Mouse (Mus musculus): Measurements from ENCODE around the gene Psmf1. TPM values are rescaled to one million over a fixed set of nuclear protein-coding genes. Genes with fewer than 3 reads are reported as not detected.

The Psmf1 gene
- polyA plus RNA-seq, 1 experiment from 2014 or later = 47.2 TPM

DNA sequence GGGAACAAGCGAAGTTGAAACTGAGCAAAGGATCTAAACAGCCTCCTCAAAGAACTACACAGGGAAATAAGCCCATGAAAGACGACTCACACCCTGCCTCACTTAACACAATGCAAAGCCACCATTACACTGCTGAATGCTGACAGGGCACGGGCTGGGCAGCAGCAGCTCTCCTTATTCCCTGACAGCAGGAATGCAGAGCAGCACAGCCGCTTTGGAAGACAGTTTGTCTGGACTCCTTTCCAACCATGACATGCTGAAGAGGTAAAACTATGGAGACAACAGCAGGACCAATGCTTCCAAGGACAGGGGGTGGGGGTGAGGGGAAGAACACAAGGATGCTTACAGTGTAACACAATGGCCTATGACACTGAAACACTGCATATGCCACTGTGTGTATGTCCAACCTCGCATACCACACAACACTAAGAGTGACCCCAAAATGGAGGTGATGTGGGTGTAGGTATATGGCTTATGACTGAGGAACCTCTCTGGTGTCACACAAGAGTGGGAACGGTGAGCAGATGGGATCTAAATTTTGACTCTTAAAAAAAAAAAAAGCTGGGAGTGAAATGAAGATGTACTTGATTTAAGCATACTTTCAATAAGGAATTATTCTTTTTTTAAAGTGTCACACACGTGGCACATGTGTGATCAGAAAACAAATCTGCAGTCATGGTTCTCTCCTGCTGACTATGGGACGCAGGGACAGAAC, 10.7 kb downstream of the Psmf1 start:
- Histone ChIP-seq H3K4me1 (replicated peaks) (no peaks in the 10 kb centered on the region), H3K9me3 (no peaks in the 10 kb centered on the region), H3K4me2 (no peak overlapping the region), H3K9ac (replicated peaks) (no peak overlapping the region), H3K36me3 (peaks cover 56% of the 10 kb centered on the region), H3K4me3 (replicated peaks) (no peak overlapping the region), H3K27me3 (no peaks in the 10 kb centered on the region), H3K27ac (no peak overlapping the region)
- WGBS = 85% methylated on average over 8 of the region's 8 CpGs
- no peak for ATAC-seq (ENCODE audit: insufficient number of reproducible peaks, insufficient read depth, low FRiP score, low TSS enrichment, low read depth)

DNA sequence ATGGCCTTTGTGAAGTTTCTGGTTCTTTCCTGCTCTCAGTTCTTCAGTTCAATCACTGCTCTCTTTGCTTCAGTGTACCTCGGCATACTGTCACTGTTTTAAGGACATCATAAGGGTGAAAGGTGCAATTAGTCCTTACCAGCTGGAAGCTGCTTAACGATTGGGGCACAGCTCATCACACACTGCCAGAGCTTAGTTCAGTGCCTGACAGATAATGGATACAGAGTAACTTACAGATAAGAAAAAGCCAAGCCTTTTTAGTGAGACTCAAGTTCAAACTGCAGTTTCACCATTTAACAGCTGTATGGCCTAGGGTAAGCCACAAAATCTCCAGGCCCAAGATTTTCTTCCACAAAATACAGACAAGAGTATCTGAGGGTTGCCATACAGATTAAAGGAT, 19.9 kb downstream of the Psmf1 start:
- no peaks in the 10 kb centered on the region for H3K4me1 ChIP-seq (replicated peaks)
- 90% methylated on average over 2 of the region's 2 CpGs for WGBS
- no peak overlapping the region for H3K27ac ChIP-seq
- no peak overlapping the region for H3K4me3 ChIP-seq (replicated peaks)
- H3K27me3 ChIP-seq = no peaks in the 10 kb centered on the region
- no peak overlapping the region for H3K9ac ChIP-seq (replicated peaks)
- ATAC-seq (ENCODE audit: insufficient number of reproducible peaks, insufficient read depth, low FRiP score, low TSS enrichment, low read depth) = no peak
- H3K4me2 ChIP-seq = no peak overlapping the region
- peaks cover 88% of the 10 kb centered on the region for H3K36me3 ChIP-seq
- H3K9me3 ChIP-seq = peaks cover 5% of the 10 kb centered on the region; the same call in 1 of the 2 replicates

DNA sequence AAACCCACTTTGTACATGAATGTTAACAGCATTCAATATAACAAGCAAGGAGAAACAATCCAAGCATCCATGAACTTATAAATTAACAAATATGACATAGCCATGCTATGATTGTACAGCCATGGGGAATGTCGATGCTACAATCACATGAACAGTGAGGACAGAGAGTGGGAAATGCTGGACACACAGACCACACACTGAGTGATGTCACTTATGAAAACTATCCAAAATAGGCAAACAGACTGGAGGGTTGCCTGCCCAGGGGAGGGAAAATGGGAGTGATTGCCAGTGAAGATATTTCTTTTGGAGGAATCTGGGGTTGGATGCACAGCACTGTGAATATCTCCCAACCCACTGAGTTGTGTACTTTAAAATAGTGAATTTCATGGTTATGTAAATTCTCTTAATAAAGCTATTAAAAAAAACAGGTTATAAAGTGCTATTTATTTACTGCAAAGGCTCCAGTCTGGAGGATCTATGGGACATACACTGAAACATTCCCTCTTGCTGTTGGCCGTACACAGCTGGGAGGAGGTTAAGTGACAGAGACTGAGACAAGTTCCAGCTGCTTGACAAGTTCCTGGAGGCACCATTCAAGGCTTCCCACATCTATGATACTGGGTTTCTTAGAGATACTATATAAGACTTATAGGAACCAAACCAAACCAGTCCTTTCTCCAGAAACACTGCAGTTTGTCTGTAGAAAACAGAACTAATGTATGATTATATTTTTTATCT, 27.5 kb downstream of the Psmf1 start:
- Histone ChIP-seq H3K4me3 (replicated peaks) (no peak overlapping the region), H3K27ac (no peak overlapping the region), H3K27me3 (no peaks in the 10 kb centered on the region), H3K9ac (replicated peaks) (no peak overlapping the region), H3K4me2 (no peak overlapping the region), H3K9me3 (no peaks in the 10 kb centered on the region), H3K36me3 (peaks cover 68% of the 10 kb centered on the region), H3K4me1 (replicated peaks) (no peaks in the 10 kb centered on the region)
- ATAC-seq (ENCODE audit: insufficient number of reproducible peaks, insufficient read depth, low FRiP score, low TSS enrichment, low read depth) = no peak
- 88% methylated on average over 2 of the region's 2 CpGs for WGBS

DNA sequence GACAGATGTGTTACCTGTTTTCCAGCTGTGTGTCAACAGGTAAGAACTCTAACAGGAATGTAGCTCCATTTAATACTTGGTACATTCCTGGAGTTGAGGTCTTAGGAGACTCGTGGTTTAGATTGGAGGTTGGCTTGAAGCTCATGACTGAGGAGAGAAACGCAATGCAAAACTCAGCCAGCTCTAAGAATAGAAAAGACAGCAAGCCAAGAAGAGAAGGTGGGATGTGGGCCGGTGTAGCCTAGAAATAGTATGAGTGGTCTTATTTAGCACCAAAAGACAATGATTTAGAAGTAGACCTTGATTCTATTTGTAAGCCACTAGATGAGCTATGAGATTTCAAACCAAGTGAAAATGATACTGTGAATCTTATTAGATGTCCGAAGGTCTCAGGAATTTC, 28.5 kb downstream of the Psmf1 start:
- peaks cover 58% of the 10 kb centered on the region for H3K36me3 ChIP-seq
- H3K27ac ChIP-seq = no peak overlapping the region
- H3K4me1 ChIP-seq (replicated peaks) = no peaks in the 10 kb centered on the region
- no peaks in the 10 kb centered on the region for H3K27me3 ChIP-seq
- no peak for ATAC-seq (ENCODE audit: insufficient number of reproducible peaks, insufficient read depth, low FRiP score, low TSS enrichment, low read depth)
- H3K4me2 ChIP-seq = no peak overlapping the region
- H3K4me3 ChIP-seq (replicated peaks) = no peak overlapping the region
- no peaks in the 10 kb centered on the region for H3K9me3 ChIP-seq
- H3K9ac ChIP-seq (replicated peaks) = no peak overlapping the region
- WGBS = 92% methylated on average over 4 of the region's 4 CpGs

DNA sequence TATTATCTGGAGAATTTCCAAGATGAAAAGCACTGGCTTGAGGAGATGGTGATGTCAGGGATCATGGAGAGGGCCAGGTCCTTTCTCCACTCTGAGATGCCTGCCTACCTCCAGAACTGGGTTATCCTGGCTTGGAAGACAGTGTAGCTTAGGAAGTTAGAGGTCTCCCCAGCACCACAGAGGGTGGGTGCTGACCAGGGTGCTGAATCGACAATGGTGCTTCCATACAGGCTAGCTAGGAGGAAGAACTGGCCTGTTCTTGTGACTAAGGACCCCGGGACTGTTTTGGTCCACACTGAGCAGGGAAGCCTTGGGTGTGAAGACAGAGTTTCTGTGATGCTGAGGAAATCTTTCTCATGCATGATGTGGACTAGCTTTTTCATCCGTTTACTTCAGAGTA, 31.3 kb downstream of the Psmf1 start:
- no peaks in the 10 kb centered on the region for H3K27me3 ChIP-seq
- H3K4me2 ChIP-seq = no peak overlapping the region
- no peak overlapping the region for H3K27ac ChIP-seq
- no peaks in the 10 kb centered on the region for H3K4me1 ChIP-seq (replicated peaks)
- no peak overlapping the region for H3K4me3 ChIP-seq (replicated peaks)
- WGBS = 25% methylated on average over 3 of the region's 3 CpGs
- peaks cover 30% of the 10 kb centered on the region for H3K36me3 ChIP-seq
- no peak overlapping the region for H3K9ac ChIP-seq (replicated peaks)
- H3K9me3 ChIP-seq = no peaks in the 10 kb centered on the region
- ATAC-seq (ENCODE audit: insufficient number of reproducible peaks, insufficient read depth, low FRiP score, low TSS enrichment, low read depth) = no peak

DNA sequence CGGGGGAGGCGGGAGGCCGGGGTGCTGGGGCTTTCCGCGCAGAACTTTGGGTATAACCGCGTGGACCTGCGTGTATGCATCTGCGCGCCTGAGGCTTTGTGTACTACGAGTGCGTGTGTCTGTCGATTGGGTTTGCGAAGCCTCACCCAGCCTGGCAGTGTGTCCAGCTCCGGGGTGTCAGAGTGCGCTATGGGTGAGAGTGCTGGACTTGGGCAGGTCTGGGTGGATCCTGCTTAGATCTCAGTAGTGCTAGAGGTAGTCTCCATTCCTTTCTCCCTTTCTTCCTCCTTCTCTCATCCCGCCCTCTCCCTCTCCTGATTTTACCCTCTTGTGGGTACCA, 41.2 kb downstream of the Psmf1 start:
- WGBS = 3% methylated on average over 17 of the region's 17 CpGs
- H3K9ac ChIP-seq (replicated peaks) = peak overlapping the region; percentile 81
- H3K4me3 ChIP-seq (replicated peaks) = peak overlapping the region; percentile 72
- peaks cover 5% of the 10 kb centered on the region; the same call in 1 of the 2 replicates for H3K4me1 ChIP-seq (replicated peaks)
- peak overlapping the region; percentile 99 for H3K4me2 ChIP-seq
- no peaks in the 10 kb centered on the region for H3K9me3 ChIP-seq
- no peak overlapping the region for H3K27ac ChIP-seq
- peak; percentile 49; the same call in 1 of the 2 replicates for ATAC-seq (ENCODE audit: insufficient number of reproducible peaks, insufficient read depth, low FRiP score, low TSS enrichment, low read depth)
- H3K36me3 ChIP-seq = no peaks in the 10 kb centered on the region
- peaks cover 62% of the 10 kb centered on the region for H3K27me3 ChIP-seq

DNA sequence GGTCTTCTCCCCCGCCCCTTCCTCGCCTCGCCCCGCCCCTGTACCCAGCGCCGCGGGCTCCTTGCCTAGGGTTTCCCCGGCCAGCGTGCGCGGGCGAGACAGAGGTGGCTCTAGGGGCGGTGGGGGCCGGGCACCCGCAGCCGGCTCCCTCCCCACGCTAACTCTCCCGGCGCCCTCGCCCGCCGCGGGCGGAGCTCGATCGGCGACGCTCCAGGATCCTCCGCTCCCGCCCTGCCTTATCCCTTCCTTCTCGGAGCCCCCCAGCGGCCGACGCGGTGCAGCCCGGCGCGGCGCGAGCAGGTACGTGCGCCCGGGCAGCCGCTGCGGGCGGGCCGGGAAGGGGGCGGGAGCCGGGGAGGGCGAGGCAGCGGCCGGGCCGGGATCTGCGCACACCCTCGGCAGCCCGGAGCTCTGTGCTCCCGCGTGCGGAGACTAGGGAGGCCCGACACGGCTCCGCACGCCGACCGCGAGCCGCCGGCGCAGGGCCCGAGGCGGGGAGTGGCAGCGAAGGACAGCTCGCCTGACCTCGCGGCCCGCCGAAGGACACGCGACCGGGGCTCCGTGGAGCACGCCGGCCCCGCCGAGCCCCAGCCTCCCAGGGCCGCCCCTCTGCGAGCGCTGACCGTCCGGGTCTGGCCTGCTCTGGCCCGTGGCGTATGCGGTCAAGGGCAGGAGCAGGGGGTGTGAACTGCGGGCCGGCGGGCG, 41.7 kb downstream of the Psmf1 start:
- H3K4me2 ChIP-seq = peak overlapping the region; percentile 99
- peak; percentile 79 for ATAC-seq (ENCODE audit: insufficient number of reproducible peaks, insufficient read depth, low FRiP score, low TSS enrichment, low read depth)
- peak overlapping the region; percentile 72 for H3K4me3 ChIP-seq (replicated peaks)
- H3K27me3 ChIP-seq = peaks cover 62% of the 10 kb centered on the region
- peak overlapping the region; percentile 81 for H3K9ac ChIP-seq (replicated peaks)
- peaks cover 5% of the 10 kb centered on the region; the same call in 1 of the 2 replicates for H3K4me1 ChIP-seq (replicated peaks)
- H3K36me3 ChIP-seq = no peaks in the 10 kb centered on the region
- no peaks in the 10 kb centered on the region for H3K9me3 ChIP-seq
- H3K27ac ChIP-seq = no peak overlapping the region
- under 1% methylated on average over 76 of the region's 97 CpGs for WGBS

DNA sequence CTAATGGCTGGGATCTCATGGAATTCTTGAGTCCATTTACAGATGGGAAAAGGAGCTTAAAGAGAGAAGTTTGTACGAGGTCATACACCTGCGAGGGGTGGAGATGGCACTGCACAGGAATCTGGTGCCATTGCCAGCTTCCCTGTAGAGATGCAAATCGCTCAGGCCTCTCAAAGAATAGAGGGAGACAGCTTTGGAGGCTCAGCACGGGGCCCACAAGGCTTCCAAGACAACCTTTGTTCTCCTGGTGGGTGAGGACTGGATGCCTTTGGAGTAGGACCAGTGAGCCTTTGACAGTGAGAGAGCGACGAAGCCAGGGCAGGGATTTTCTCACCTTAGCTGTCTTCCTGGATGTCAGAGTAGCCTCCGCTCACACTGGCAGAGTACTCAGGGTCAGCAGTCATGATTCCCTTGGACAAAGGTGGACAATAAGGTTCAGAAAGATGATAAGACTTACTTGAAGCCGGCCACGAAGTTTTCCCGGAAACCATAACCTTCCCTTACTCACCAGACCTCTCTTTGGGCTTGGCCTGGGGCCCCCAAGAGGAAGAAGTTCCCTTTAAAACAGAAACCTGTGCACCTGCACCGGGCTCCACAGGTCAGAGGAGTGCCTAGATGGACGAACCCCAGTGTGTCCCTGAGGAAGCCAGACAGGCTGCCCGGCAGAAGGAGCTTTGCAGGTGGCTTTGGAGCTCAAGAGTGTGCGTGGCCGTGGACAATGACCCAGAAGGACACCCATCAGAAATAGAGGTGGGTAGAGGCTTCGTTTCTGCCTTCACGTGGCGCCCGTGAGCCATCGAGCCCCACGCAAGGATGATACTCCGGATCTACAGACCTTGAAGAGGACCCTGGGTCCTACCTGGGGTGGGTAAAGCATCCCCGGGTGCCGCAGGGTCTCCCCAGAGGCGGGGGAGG, 42.5 kb downstream of the Psmf1 start, which contains the start of gene Tmem74b:
Gene Tmem74b, plus strand, starts transcription at position 778 of the 915 bp plus-strand sequence.
- Histone ChIP-seq H3K9ac (replicated peaks) (peak within 1 kb of the TSS; percentile 81), H3K4me2 (peak within 1 kb of the TSS; percentile 99), H3K9me3 (no peaks in the 10 kb centered on the region), H3K4me3 (replicated peaks) (peak within 1 kb of the TSS; percentile 72), H3K36me3 (no peaks in the 10 kb centered on the region), H3K27me3 (peaks cover 62% of the 10 kb centered on the region), H3K27ac (no peak within 1 kb of the TSS), H3K4me1 (replicated peaks) (peaks cover 5% of the 10 kb centered on the region; the same call in 1 of the 2 replicates)
- WGBS = 4% methylated on average over 25 of the region's 25 CpGs
- no peak; the same call in 1 of the 2 replicates for ATAC-seq (ENCODE audit: insufficient number of reproducible peaks, insufficient read depth, low FRiP score, low TSS enrichment, low read depth)

DNA sequence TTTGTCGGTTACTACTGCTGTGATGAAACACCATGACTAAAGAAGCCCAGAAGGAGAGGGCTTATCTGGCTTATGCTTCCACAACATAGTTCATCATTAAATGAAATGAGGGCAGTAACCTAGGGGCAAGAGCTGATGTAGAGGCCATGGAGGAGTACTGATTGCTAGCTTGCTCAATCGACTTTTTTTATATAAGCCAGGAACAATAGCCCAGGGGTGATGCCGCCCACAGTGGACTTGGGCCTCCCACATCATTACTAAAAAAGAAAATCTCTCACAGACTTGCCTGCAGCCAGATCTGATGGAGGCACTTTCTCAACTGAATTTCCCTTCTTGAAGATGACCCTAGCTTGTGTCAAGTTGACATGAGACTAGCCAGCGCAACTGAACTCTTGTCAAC, 61.0 kb downstream of the Psmf1 start:
- no peaks in the 10 kb centered on the region for H3K4me1 ChIP-seq (replicated peaks)
- H3K9ac ChIP-seq (replicated peaks) = no peak overlapping the region
- H3K36me3 ChIP-seq = no peaks in the 10 kb centered on the region
- no peaks in the 10 kb centered on the region for H3K9me3 ChIP-seq
- no peak overlapping the region for H3K4me2 ChIP-seq
- 88% methylated on average over 4 of the region's 4 CpGs for WGBS
- peaks cover 3% of the 10 kb centered on the region; the same call in 1 of the 2 replicates for H3K27me3 ChIP-seq
- H3K27ac ChIP-seq = no peak overlapping the region
- ATAC-seq (ENCODE audit: insufficient number of reproducible peaks, insufficient read depth, low FRiP score, low TSS enrichment, low read depth) = no peak
- H3K4me3 ChIP-seq (replicated peaks) = no peak overlapping the region

DNA sequence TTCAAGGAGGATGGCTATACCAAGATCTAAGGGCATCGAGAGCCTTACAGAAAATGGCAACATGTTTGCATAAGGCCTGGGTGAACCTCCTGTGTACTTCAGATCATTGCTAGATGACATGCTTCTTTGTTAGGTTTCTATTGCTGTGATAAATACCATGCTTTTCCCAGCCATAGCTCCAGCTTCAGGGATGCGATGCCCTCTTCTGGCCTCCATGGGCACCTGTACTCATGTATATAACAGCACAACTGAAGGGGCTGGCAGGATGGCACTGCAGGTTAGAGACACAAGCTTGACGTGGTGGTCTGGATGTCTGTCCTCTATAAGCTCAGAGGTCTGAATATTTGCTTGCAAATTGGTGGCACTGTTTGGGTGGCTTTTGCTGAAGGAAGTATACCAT, 61.6 kb downstream of the Psmf1 start:
- Histone ChIP-seq H3K27me3 (peaks cover 3% of the 10 kb centered on the region; the same call in 1 of the 2 replicates), H3K4me1 (replicated peaks) (no peaks in the 10 kb centered on the region), H3K9me3 (no peaks in the 10 kb centered on the region), H3K4me2 (no peak overlapping the region), H3K36me3 (no peaks in the 10 kb centered on the region), H3K27ac (no peak overlapping the region), H3K4me3 (replicated peaks) (no peak overlapping the region), H3K9ac (replicated peaks) (no peak overlapping the region)
- no peak for ATAC-seq (ENCODE audit: insufficient number of reproducible peaks, insufficient read depth, low FRiP score, low TSS enrichment, low read depth)
- 55% methylated on average over 3 of the region's 3 CpGs for WGBS
